Mouse (Mus musculus): ENCODE data around the gene Znhit6. TPM values are rescaled to one million over a fixed set of nuclear protein-coding genes. Genes with fewer than 3 reads are reported as not detected.

The Znhit6 gene
- polyA plus RNA-seq, 1 experiment: 26.9 TPM

GRCm38 (mm10) chr3:145651029-145651977 lies 75.3 kb downstream of the Znhit6 start:
- Histone ChIP-seq H3ac (ENCODE audit: control insufficient read depth, insufficient read length, low read depth) (peak overlapping the region; percentile 53), H3K79me3 (ENCODE audit: low read depth) (peaks cover 47% of the 10 kb centered on the region), H3K36me3 (ENCODE audit: control insufficient read depth, insufficient read depth) (peaks cover 37% of the 10 kb centered on the region), H3K4me3 (ENCODE audit: insufficient read depth, poor library complexity, severe bottlenecking) (peak overlapping the region; percentile 43), H3K79me2 (ENCODE audit: control insufficient read depth, insufficient read depth) (peaks cover 87% of the 10 kb centered on the region), H3K27me3 (ENCODE audit: control insufficient read depth, insufficient read depth, insufficient read length) (no peaks in the 10 kb centered on the region)
- TF ChIP-seq FOSL1 (IDR thresholded peaks at IDR 0.05; ENCODE audit: insufficient read depth, low read length, poor library complexity, severe bottlenecking) (no peak), CEBPB (IDR thresholded peaks at IDR 0.05; ENCODE audit: low read depth) (peak; percentile 7)

GRCm38 (mm10) chr3:145651978-145652321 lies 75.9 kb downstream of the Znhit6 start:
- Histone ChIP-seq H3K79me2 (ENCODE audit: control insufficient read depth, insufficient read depth) (peaks cover 82% of the 10 kb centered on the region), H3ac (ENCODE audit: control insufficient read depth, insufficient read length, low read depth) (peak overlapping the region; percentile 89), H3K79me3 (ENCODE audit: low read depth) (peaks cover 45% of the 10 kb centered on the region), H3K4me3 (ENCODE audit: insufficient read depth, poor library complexity, severe bottlenecking) (peak overlapping the region; percentile 43), H3K27me3 (ENCODE audit: control insufficient read depth, insufficient read depth, insufficient read length) (no peaks in the 10 kb centered on the region), H3K36me3 (ENCODE audit: control insufficient read depth, insufficient read depth) (peaks cover 33% of the 10 kb centered on the region)
- no peak for TF ChIP-seq CEBPB (IDR thresholded peaks at IDR 0.05; ENCODE audit: low read depth)
- TF ChIP-seq USF1 (IDR thresholded peaks at IDR 0.05; ENCODE audit: low read depth): no peak
- no peak for TF ChIP-seq MYOG (IDR thresholded peaks at IDR 0.05; ENCODE audit: control insufficient read depth, extremely low read depth, insufficient read length)
- no peak for TF ChIP-seq CTCF (IDR thresholded peaks at IDR 0.05; ENCODE audit: control insufficient read depth, insufficient read depth, insufficient read length)

- H3K27me3 ChIP-seq (ENCODE audit: control insufficient read depth, insufficient read depth, insufficient read length): no peaks in the 10 kb centered on the region
- peaks cover 76% of the 10 kb centered on the region for H3K79me2 ChIP-seq (ENCODE audit: control insufficient read depth, insufficient read depth)
- peaks cover 41% of the 10 kb centered on the region for H3K79me3 ChIP-seq (ENCODE audit: low read depth)
- peak overlapping the region; percentile 89 for H3ac ChIP-seq (ENCODE audit: control insufficient read depth, insufficient read length, low read depth)
- H3K36me3 ChIP-seq (ENCODE audit: control insufficient read depth, insufficient read depth): peaks cover 28% of the 10 kb centered on the region
- H3K4me3 ChIP-seq (ENCODE audit: insufficient read depth, poor library complexity, severe bottlenecking): peak overlapping the region; percentile 43
- TF ChIP-seq CTCF (IDR thresholded peaks at IDR 0.05; ENCODE audit: control insufficient read depth, insufficient read depth, insufficient read length): no peak
- no peak for TF ChIP-seq MYOG (IDR thresholded peaks at IDR 0.05; ENCODE audit: control insufficient read depth, extremely low read depth, insufficient read length)
- TF ChIP-seq CEBPB (IDR thresholded peaks at IDR 0.05; ENCODE audit: low read depth): no peak
- TF ChIP-seq MYOD1 (IDR thresholded peaks at IDR 0.05; ENCODE audit: control insufficient read depth, insufficient read length, low read depth): no peak
- TF ChIP-seq USF1 (IDR thresholded peaks at IDR 0.05; ENCODE audit: low read depth): no peak
- no peak for TF ChIP-seq FOSL1 (IDR thresholded peaks at IDR 0.05; ENCODE audit: insufficient read depth, low read length, poor library complexity, severe bottlenecking)
Measured at GRCm38 (mm10) chr3:145652322-145653131, 76.5 kb downstream of the Znhit6 start.

GRCm38 (mm10) chr3:145653191-145653940 lies 77.4 kb downstream of the Znhit6 start:
- Histone ChIP-seq H3K27me3 (ENCODE audit: control insufficient read depth, insufficient read depth, insufficient read length) (no peaks in the 10 kb centered on the region), H3K4me3 (ENCODE audit: insufficient read depth, poor library complexity, severe bottlenecking) (peak overlapping the region; percentile 43), H3ac (ENCODE audit: control insufficient read depth, insufficient read length, low read depth) (peak overlapping the region; percentile 94), H3K79me3 (ENCODE audit: low read depth) (peaks cover 33% of the 10 kb centered on the region), H3K36me3 (ENCODE audit: control insufficient read depth, insufficient read depth) (peaks cover 19% of the 10 kb centered on the region), H3K79me2 (ENCODE audit: control insufficient read depth, insufficient read depth) (peaks cover 68% of the 10 kb centered on the region)
- no peak for TF ChIP-seq FOSL1 (IDR thresholded peaks at IDR 0.05; ENCODE audit: insufficient read depth, low read length, poor library complexity, severe bottlenecking)
- TF ChIP-seq CEBPB (IDR thresholded peaks at IDR 0.05; ENCODE audit: low read depth): no peak
- TF ChIP-seq MAX (IDR thresholded peaks at IDR 0.05): peak; percentile 19

GRCm38 (mm10) chr3:145654028-145654427 lies 78.0 kb downstream of the Znhit6 start:
- Histone ChIP-seq H3K79me2 (ENCODE audit: control insufficient read depth, insufficient read depth) (peaks cover 61% of the 10 kb centered on the region), H3ac (ENCODE audit: control insufficient read depth, insufficient read length, low read depth) (no peak overlapping the region), H3K27me3 (ENCODE audit: control insufficient read depth, insufficient read depth, insufficient read length) (no peaks in the 10 kb centered on the region), H3K36me3 (ENCODE audit: control insufficient read depth, insufficient read depth) (peaks cover 16% of the 10 kb centered on the region), H3K79me3 (ENCODE audit: low read depth) (peaks cover 27% of the 10 kb centered on the region), H3K4me3 (ENCODE audit: insufficient read depth, poor library complexity, severe bottlenecking) (peak overlapping the region; percentile 43)
- TF ChIP-seq MYOD1 (IDR thresholded peaks at IDR 0.05; ENCODE audit: control insufficient read depth, insufficient read length, low read depth) (no peak), FOSL1 (IDR thresholded peaks at IDR 0.05; ENCODE audit: insufficient read depth, low read length, poor library complexity, severe bottlenecking) (no peak), MYOG (IDR thresholded peaks at IDR 0.05; ENCODE audit: control insufficient read depth, extremely low read depth, insufficient read length) (no peak), CTCF (IDR thresholded peaks at IDR 0.05; ENCODE audit: control insufficient read depth, insufficient read depth, insufficient read length) (no peak), MAX (IDR thresholded peaks at IDR 0.05) (no peak), CEBPB (IDR thresholded peaks at IDR 0.05; ENCODE audit: low read depth) (no peak), USF1 (IDR thresholded peaks at IDR 0.05; ENCODE audit: low read depth) (no peak)

Other genes starting within 250 kb of the Znhit6 start
- 280 TPM for gene Ccn1, start 73.8 kb downstream of the Znhit6 start, polyA plus RNA-seq (2012; fragmentation: generic; extraction: Trizol)
- 15.8 TPM for gene Ddah1, start 182.5 kb downstream of the Znhit6 start, polyA plus RNA-seq (2012; fragmentation: generic; extraction: Trizol)